ENCODE assay signal across 21 mouse cellular contexts in the genomic region with DNA sequence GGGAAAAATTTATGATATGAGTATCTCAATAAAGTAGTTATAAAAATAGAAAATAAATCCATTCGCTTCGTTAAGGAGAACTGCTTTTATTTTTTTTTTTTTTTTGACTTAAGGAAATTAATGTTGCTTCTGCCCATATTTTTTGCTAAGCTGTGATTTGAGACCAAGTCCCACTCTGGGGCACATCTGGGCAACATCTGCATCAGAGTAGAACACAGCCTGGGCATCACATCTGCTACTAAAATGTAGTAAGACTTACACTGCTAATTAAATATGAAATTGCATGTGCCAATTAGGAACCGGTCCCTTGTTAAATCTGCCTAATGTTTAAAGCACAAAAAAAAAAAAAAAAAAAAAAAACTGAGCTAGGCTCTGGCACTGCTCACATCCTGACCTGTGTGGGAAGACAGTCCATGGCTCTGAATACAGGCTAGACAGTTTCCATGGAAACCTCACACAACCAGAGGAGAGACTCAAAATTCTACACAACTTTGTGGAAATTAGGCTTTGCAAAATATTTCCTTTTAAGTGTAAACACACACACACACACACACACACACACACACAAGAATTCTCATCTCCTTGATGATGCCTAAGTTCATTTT.
A peak's percentile ranks its signal among the peaks of the same experiment; 100 is the strongest.
DNase-seq lines count a peak whose midpoint lies in the region; ATAC-seq and TF ChIP-seq lines count a peak whose summit lies in the region.
"Had no signal": no experiment of that assay in that cellular context is flagged by ENCODE, and none has a peak within 500 bp of the region (broad histone marks: within the 10 kb centered on the region; RNA-seq: fewer than 3 reads in every experiment).

No protein-coding gene starts in this region.

- ATAC-seq in hindbrain, postnatal 0 days, result no peak
- no peak for ATAC-seq in megakaryocyte-erythroid progenitor cell, adult 5-6 weeks (replicated peaks; ENCODE audit: low FRiP score, low TSS enrichment, poor library complexity, severe bottlenecking)
- ATAC-seq: activated CD4-positive, CD25-positive, alpha-beta regulatory T cell, adult 4 months had no signal

- no peaks in the 10 kb centered on the region for H3K4me1 ChIP-seq in hindbrain, postnatal 0 days (ENCODE audit: insufficient read depth, low read length)
- no peaks in the 10 kb centered on the region for H3K4me1 ChIP-seq in hindbrain, embryonic 10.5 days (replicated peaks)
- H3K4me1 ChIP-seq: hindbrain, embryonic 15.5 days had no signal

- peak; percentile 34 for DNase-seq in embryo, embryonic 11 days
- DNase-seq in embryo, embryonic 9.5 days (ENCODE audit: extremely low spot score), result no peak
- peak; percentile 37 for DNase-seq in hindbrain, postnatal 0 days (ENCODE audit: low spot score)
- DNase-seq in hindbrain, embryonic 10.5 days (ENCODE audit: low spot score), result no peak
- peak; percentile 21 for DNase-seq in testis, postnatal 10 days (ENCODE audit: low spot score)
- no peak for DNase-seq in testis, postnatal 14 days (ENCODE audit: low spot score)
- DNase-seq in left cerebral cortex, adult 8-10 months (ENCODE audit: low spot score in 2 of 2), result no peak
- DNase-seq: adrenal gland, postnatal 14 days; cerebellum, adult 11 months; cerebellum, postnatal 10 days; kidney, adult 11 months; lung, adult 2 months; lung, postnatal 36 days; right cerebral cortex, adult 18-20 months; thymus, adult 18-20 months had no signal

- H3K9ac ChIP-seq in hindbrain, postnatal 0 days (replicated peaks; ENCODE audit: low read length), result no peak overlapping the region
- H3K9ac ChIP-seq: heart, embryonic 13.5 days; hindbrain, embryonic 15.5 days had no signal

- TF ChIP-seq CTCF in hindbrain, postnatal 0 days (IDR thresholded peaks at IDR 0.05; ENCODE audit: low read depth), result no peak

- no peaks in the 10 kb centered on the region for H3K9me3 ChIP-seq in hindbrain, postnatal 0 days (ENCODE audit: low read length)
- H3K9me3 ChIP-seq in hindbrain, embryonic 10.5 days, result peaks cover 5% of the 10 kb centered on the region; the same call in 1 of the 2 replicates
- H3K9me3 ChIP-seq: hindbrain, embryonic 15.5 days had no signal

- H3K27me3 ChIP-seq in hindbrain, postnatal 0 days (ENCODE audit: insufficient read depth, low read length), result no peaks in the 10 kb centered on the region
- H3K27me3 ChIP-seq in hindbrain, embryonic 10.5 days (ENCODE audit: insufficient read depth, poor library complexity, severe bottlenecking), result no peaks in the 10 kb centered on the region
- H3K27me3 ChIP-seq: heart, embryonic 13.5 days; hindbrain, embryonic 15.5 days had no signal

- no peak overlapping the region for H3K4me3 ChIP-seq in hindbrain, postnatal 0 days (ENCODE audit: low read length)
- no peak overlapping the region for H3K4me3 ChIP-seq in hindbrain, embryonic 10.5 days
- H3K4me3 ChIP-seq: erythroblast, embryonic 14.5 days; heart, embryonic 13.5 days; hindbrain, embryonic 15.5 days had no signal

- H3K4me2 ChIP-seq in hindbrain, postnatal 0 days (ENCODE audit: low read depth, low read length), result no peak overlapping the region
- H3K4me2 ChIP-seq: heart, embryonic 13.5 days; hindbrain, embryonic 15.5 days; liver, embryonic 11.5 days had no signal

- no peaks in the 10 kb centered on the region for H3K36me3 ChIP-seq in hindbrain, postnatal 0 days (ENCODE audit: insufficient read depth, low read length)
- no peaks in the 10 kb centered on the region for H3K36me3 ChIP-seq in hindbrain, embryonic 10.5 days
- H3K36me3 ChIP-seq: hindbrain, embryonic 15.5 days had no signal

- no peak overlapping the region for H3K27ac ChIP-seq in hindbrain, postnatal 0 days
- H3K27ac ChIP-seq in hindbrain, embryonic 10.5 days, result no peak overlapping the region
- H3K27ac ChIP-seq: heart, embryonic 13.5 days; hindbrain, embryonic 15.5 days had no signal

- 70% methylated on average over 3 of the region's 3 CpGs for WGBS in hindbrain, postnatal 0 days
- 77% methylated on average over 3 of the region's 3 CpGs for WGBS in hindbrain, embryonic 10.5 days

Comparison
In these comparisons a context has a peak if more than half of its experiments do, and no peak if none do; other contexts are left out.
1. DNase-seq: peak in embryo, embryonic 11 days (single experiment), hindbrain, postnatal 0 days (single experiment) and testis, postnatal 10 days (single experiment); none in embryo, embryonic 9.5 days (single experiment), hindbrain, embryonic 10.5 days (single experiment), testis, postnatal 14 days (single experiment) and left cerebral cortex, adult 8-10 months (0 of 2).